Mouse (Mus musculus) retina, adult 2 months (tissue): ENCODE results near the gene Stat6.

Source experiments
- DNase-seq: peaks from one replicate; pipeline ENCODE4 v3.0.0-alpha.2; 2012; ENCODE audit warnings: low read depth, low spot score

Gene Stat6

GRCm38 (mm10) chr10:127642772-127643552 lies at the start of gene Stat6:
Gene Stat6, plus strand, starts transcription at chr10:127642986.
- DNase-seq, result no peak

GRCm38 (mm10) chr10:127594405-127594804 lies 48.4 kb upstream of the Stat6 start:
- no peak for DNase-seq

- DNase-seq, result no peak
Observed at GRCm38 (mm10) chr10:127594930-127595715, 47.7 kb upstream of the Stat6 start.

- DNase-seq, result no peak
Observed at GRCm38 (mm10) chr10:127596321-127596941, 46.4 kb upstream of the Stat6 start.

GRCm38 (mm10) chr10:127597311-127597901 lies 45.4 kb upstream of the Stat6 start:
- DNase-seq, result no peak

- DNase-seq, result no peak
Observed at GRCm38 (mm10) chr10:127598607-127599006, 44.2 kb upstream of the Stat6 start.

- no peak for DNase-seq
Observed at GRCm38 (mm10) chr10:127599252-127599651, 43.5 kb upstream of the Stat6 start.

GRCm38 (mm10) chr10:127599779-127600541 lies 42.8 kb upstream of the Stat6 start:
- no peak for DNase-seq

GRCm38 (mm10) chr10:127602194-127602593 lies 40.6 kb upstream of the Stat6 start:
- DNase-seq, result no peak

GRCm38 (mm10) chr10:127603437-127604371 lies 39.1 kb upstream of the Stat6 start:
- no peak for DNase-seq

- DNase-seq, result no peak
Observed at GRCm38 (mm10) chr10:127604465-127605250, 38.1 kb upstream of the Stat6 start.

GRCm38 (mm10) chr10:127605251-127605547 lies 37.6 kb upstream of the Stat6 start:
- no peak for DNase-seq

- no peak for DNase-seq
Observed at GRCm38 (mm10) chr10:127605756-127606155, 37.0 kb upstream of the Stat6 start.

- DNase-seq, result no peak
Observed at GRCm38 (mm10) chr10:127607059-127607458, 35.7 kb upstream of the Stat6 start.

GRCm38 (mm10) chr10:127609415-127610065 lies 33.2 kb upstream of the Stat6 start:
- DNase-seq, result no peak

- no peak for DNase-seq
Observed at GRCm38 (mm10) chr10:127610066-127610415, 32.7 kb upstream of the Stat6 start.

- DNase-seq, result no peak
Observed at GRCm38 (mm10) chr10:127612079-127612775, 30.6 kb upstream of the Stat6 start.

GRCm38 (mm10) chr10:127614236-127615033 lies 28.4 kb upstream of the Stat6 start:
- no peak for DNase-seq
